Mouse (Mus musculus) embryonic fibroblast, embryonic 13.5 days (primary cell): ENCODE results near the gene Plb1.

Source experiments
- CTCF ChIP-seq: IDR thresholded peaks from 2 replicates; pipeline ENCODE4 v1.5.1; 2011; ENCODE audit warnings: mild to moderate bottlenecking, control low read depth, low read length, moderate library complexity, borderline replicate concordance; ENCODE audit not compliant: insufficient read depth
- POLR2A ChIP-seq: IDR thresholded peaks from 2 replicates; pipeline ENCODE4 v1.6.1; 2011; ENCODE audit warnings: low read depth, mild to moderate bottlenecking, control low read depth, low read length, moderate library complexity

DNA sequence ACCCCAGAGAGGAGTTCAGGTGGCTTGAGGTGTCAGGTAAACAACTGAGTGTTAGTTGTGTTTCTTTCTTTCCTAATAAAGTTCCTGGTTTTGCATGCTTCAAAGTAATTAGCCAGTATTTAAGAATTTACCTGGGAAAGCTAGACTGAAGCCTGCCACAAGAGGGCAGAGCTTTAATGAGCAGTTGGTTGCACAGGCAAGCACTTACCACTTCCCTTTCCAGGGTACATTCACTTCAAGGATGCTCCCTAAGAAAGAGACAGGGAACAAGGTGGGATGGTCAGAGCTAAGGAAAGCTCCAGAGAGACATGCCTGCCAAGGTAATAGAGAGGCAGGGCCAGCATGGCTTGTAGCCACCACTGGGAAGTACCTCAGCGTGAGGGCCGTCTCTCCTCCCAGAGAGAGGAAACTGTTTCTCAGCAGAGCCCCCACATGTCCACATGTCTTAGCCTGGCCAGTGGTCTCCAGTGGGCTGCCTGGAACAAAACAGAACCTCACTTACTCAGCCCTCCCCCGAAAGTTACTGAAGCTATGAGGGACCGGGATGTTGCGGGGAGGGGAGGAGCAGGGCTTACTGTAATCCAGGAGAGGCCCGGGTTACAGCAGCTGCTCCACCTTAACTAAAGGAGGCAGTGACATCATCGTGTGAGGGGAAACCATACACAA, 89.8 kb downstream of the Plb1 start:
- peak; percentile 47; the same call in 1 of the 2 replicates for TF ChIP-seq CTCF
- TF ChIP-seq POLR2A: no peak
